Comparison of ENCODE assay signal across 8 mouse cellular contexts in the genomic region with DNA sequence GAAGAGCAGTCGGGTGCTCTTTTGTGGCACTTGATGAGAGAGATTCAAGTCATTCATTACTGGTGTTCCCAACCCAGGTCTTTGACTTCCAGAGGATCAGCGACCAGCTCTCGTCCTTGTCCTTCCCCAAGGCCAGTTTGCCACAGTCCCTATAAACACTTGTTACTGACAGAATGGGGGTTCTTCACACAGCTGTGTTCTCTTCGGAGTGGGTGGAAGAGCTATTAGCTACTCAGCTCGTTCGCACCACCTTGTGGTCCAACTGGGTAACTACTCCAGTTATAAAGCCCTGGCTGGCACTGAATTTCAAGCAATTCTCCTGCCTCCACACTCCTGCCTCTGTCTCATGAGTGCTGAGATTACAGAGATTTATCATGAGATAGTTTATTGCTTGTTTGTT. TPM values are rescaled to one million over a fixed set of nuclear protein-coding genes. Genes with fewer than 3 reads are reported as not detected.
A peak's percentile ranks its signal among the peaks of the same experiment; 100 is the strongest.
DNase-seq lines count a peak whose midpoint lies in the region; ATAC-seq lines count a peak whose summit lies in the region.

No protein-coding gene starts in this region.

- intact Hi-C loops in heart, postnatal 14 days (cut with DNase I) = loop anchor here (1.0 to 2.0 kb wide), 2 partner anchors 114 to 209 kb away; no protein-coding TSS in a partner anchor

- ATAC-seq in erythroid progenitor cell, adult 5-6 weeks (replicated peaks; ENCODE audit: low FRiP score, poor library complexity, severe bottlenecking) = peak; percentile 82

- peak; percentile 43 for DNase-seq in cerebellum, adult 11 months
- no peak for DNase-seq in cerebellum, adult 9-11 months
- peak; percentile 84 for DNase-seq in adrenal gland, postnatal 14 days
- DNase-seq in heart, postnatal 14 days = peak; percentile 73 to 83
- peak; percentile 79 to 85 for DNase-seq in layer of hippocampus, postnatal 10 days (ENCODE audit: low spot score in 2 of 2)
- DNase-seq in lung, postnatal 4 days = peak; percentile 61 to 83
- peak; percentile 80 for DNase-seq in right cerebral cortex, postnatal 4 days

RNA-seq across cellular contexts. Expression of a gene that starts 14.5 kb away (rescaled TPM):
- 40.4 and 44.8 TPM in 2 replicates for total RNA-seq in adrenal gland, postnatal 14 days (2021)
- total RNA-seq in erythroid progenitor cell, adult 5-6 weeks (2015; ENCODE audit: low replicate concordance) = 18.9 and 32.1 TPM in 2 replicates
- total RNA-seq in erythroid progenitor cell, adult 5-6 weeks (2017; ENCODE audit: low replicate concordance) = 35.9 and 41.8 TPM in 2 replicates
- 10 to 100 TPM; 38.2 to 39.2 TPM for total RNA-seq in heart, postnatal 14 days (2021)
- total RNA-seq in layer of hippocampus, postnatal 10 days (2021) = 10 to 100 TPM; 96.1 to 98.4 TPM
